Mouse (Mus musculus) limb, embryonic 15.5 days (tissue): ENCODE measurements around the gene Htra2. TPM values are rescaled to one million over a fixed set of nuclear protein-coding genes. Genes with fewer than 3 reads are reported as not detected.
A peak's percentile ranks its signal among the peaks of the same experiment; 100 is the strongest.

ENCODE experiments used
- ATAC-seq: fragments of 200-750 bp; cut with Nextera tagmentation; 2 replicates; pipeline ENCODE4 v1.8.0; 2017; ENCODE audit warnings: low read depth, moderate TSS enrichment; ENCODE audit not compliant: insufficient number of reproducible peaks, low FRiP score, low TSS enrichment
- H3K27ac ChIP-seq: fragments of 300-500 bp; sonication (generic); 2 replicates; pipeline ENCODE4 v1.5.1; 2015; ENCODE audit warnings: moderate library complexity, mild to moderate bottlenecking, inconsistent platforms
- H3K27me3 ChIP-seq: fragments of 300-500 bp; sonication (generic); 2 replicates; pipeline ENCODE4 v1.6.1; 2015; ENCODE audit warnings: inconsistent platforms
- H3K36me3 ChIP-seq: fragments of 300-500 bp; sonication (generic); 2 replicates; pipeline ENCODE4 v1.6.1; 2015; ENCODE audit warnings: inconsistent platforms
- H3K4me1 ChIP-seq: fragments of 300-500 bp; sonication (generic); 2 replicates; pipeline ENCODE4 v1.6.1; 2015; ENCODE audit warnings: inconsistent platforms
- H3K4me2 ChIP-seq: fragments of 300-500 bp; sonication (generic); 2 replicates; pipeline ENCODE4 v1.6.1; 2015; ENCODE audit warnings: mild to moderate bottlenecking, inconsistent platforms
- H3K4me3 ChIP-seq: fragments of 300-500 bp; sonication (generic); 2 replicates; pipeline ENCODE4 v1.5.1; 2015; ENCODE audit warnings: mild to moderate bottlenecking, inconsistent platforms
- H3K9ac ChIP-seq: fragments of 300-500 bp; sonication (generic); 2 replicates; pipeline ENCODE4 v1.6.1; 2015; ENCODE audit warnings: inconsistent platforms
- H3K9me3 ChIP-seq: fragments of 300-500 bp; sonication (generic); 2 replicates; pipeline ENCODE4 v1.6.1; 2016; ENCODE audit warnings: inconsistent platforms
- WGBS: fragments of 180-500 bp; shearing (Covaris S2); methylation state at CpG from one replicate; pipeline ENCODE4 v1.1.7; 2015; 5-methylcytosine and 5-hydroxymethylcytosine counted together
- microRNA counts: library from miRNA; unstranded; fragments of <30 nt; microRNA quantifications from one replicate; lab custom pipeline; 2016
- microRNA-seq: library from miRNA; unstranded; fragments of <30 nt; microRNA quantifications from one replicate; pipeline ENCODE4, GENCODE M21; 2016
- polyA plus RNA-seq: library from polyadenylated mRNA; unstranded; fragments of >200 nt; fragmentation: Nextera tagmentation; extraction: Ambion mirVana; gene quantifications from 2 replicates; pipeline ENCODE4 v1.2.1, GENCODE M21; 2015

The Htra2 gene
- polyA plus RNA-seq, 1 experiment from 2014 or later = 64.6 TPM

GRCm38 (mm10) chr6:83011756-83012155 lies 43.3 kb downstream of the Htra2 start:
- Histone ChIP-seq H3K9me3 (no peaks in the 10 kb centered on the region), H3K4me2 (no peak overlapping the region), H3K4me3 (no peak overlapping the region), H3K27me3 (no peaks in the 10 kb centered on the region), H3K27ac (no peak overlapping the region), H3K9ac (no peak overlapping the region), H3K36me3 (no peaks in the 10 kb centered on the region), H3K4me1 (no peaks in the 10 kb centered on the region)
- ATAC-seq = no peak
- 65% methylated on average over 6 of the region's 6 CpGs for WGBS

GRCm38 (mm10) chr6:83011255-83011654 lies 43.8 kb downstream of the Htra2 start:
- Histone ChIP-seq H3K4me2 (no peak overlapping the region), H3K9me3 (no peaks in the 10 kb centered on the region), H3K4me3 (no peak overlapping the region), H3K36me3 (no peaks in the 10 kb centered on the region), H3K9ac (no peak overlapping the region), H3K27ac (no peak overlapping the region), H3K4me1 (no peaks in the 10 kb centered on the region), H3K27me3 (no peaks in the 10 kb centered on the region)
- WGBS = 81% methylated on average over 7 of the region's 7 CpGs
- ATAC-seq = no peak

DNA sequence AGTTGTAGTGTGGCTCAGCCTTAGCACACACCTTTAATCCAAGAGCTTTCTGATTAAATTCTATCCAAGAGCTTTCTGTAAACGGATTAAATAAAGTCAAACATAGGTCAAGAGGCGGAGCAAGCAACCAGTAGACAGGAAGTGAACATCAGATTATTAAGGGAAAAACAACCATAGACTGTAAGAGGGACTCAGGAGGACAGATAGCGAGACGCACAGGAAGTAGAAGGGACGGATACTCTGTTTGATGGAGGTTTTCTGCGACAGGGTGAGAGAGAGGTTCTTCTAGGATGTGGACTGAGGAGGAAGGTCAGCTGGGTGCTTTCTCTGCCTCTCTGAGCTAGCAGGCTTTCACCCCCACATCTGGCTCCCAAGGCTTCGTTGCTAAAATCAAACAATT lies 45.1 kb downstream of the Htra2 start:
- H3K4me1 ChIP-seq = peaks cover 3% of the 10 kb centered on the region; the same call in 1 of the 2 replicates
- no peak overlapping the region for H3K4me3 ChIP-seq
- no peaks in the 10 kb centered on the region for H3K9me3 ChIP-seq
- no peaks in the 10 kb centered on the region for H3K36me3 ChIP-seq
- WGBS = 58% methylated on average over 7 of the region's 7 CpGs
- H3K27ac ChIP-seq = no peak overlapping the region
- H3K27me3 ChIP-seq = no peaks in the 10 kb centered on the region
- H3K4me2 ChIP-seq = no peak overlapping the region
- H3K9ac ChIP-seq = no peak overlapping the region
- no peak for ATAC-seq

GRCm38 (mm10) chr6:83008659-83009058 lies 46.4 kb downstream of the Htra2 start:
- Histone ChIP-seq H3K4me3 (no peak overlapping the region), H3K27ac (no peak overlapping the region), H3K36me3 (no peaks in the 10 kb centered on the region), H3K4me2 (no peak overlapping the region), H3K9ac (no peak overlapping the region), H3K9me3 (no peaks in the 10 kb centered on the region), H3K4me1 (peaks cover 3% of the 10 kb centered on the region; the same call in 1 of the 2 replicates), H3K27me3 (no peaks in the 10 kb centered on the region)
- 44% methylated on average over 3 of the region's 3 CpGs for WGBS
- ATAC-seq = no peak

GRCm38 (mm10) chr6:83006114-83006513 lies 49.0 kb downstream of the Htra2 start:
- H3K4me3 ChIP-seq = no peak overlapping the region
- no peaks in the 10 kb centered on the region for H3K9me3 ChIP-seq
- no peak for ATAC-seq
- 76% methylated on average over 6 of the region's 6 CpGs for WGBS
- no peak overlapping the region for H3K27ac ChIP-seq
- H3K9ac ChIP-seq = no peak overlapping the region
- H3K36me3 ChIP-seq = no peaks in the 10 kb centered on the region
- H3K4me1 ChIP-seq = peaks cover 3% of the 10 kb centered on the region; the same call in 1 of the 2 replicates
- no peak overlapping the region for H3K4me2 ChIP-seq
- no peaks in the 10 kb centered on the region for H3K27me3 ChIP-seq

DNA sequence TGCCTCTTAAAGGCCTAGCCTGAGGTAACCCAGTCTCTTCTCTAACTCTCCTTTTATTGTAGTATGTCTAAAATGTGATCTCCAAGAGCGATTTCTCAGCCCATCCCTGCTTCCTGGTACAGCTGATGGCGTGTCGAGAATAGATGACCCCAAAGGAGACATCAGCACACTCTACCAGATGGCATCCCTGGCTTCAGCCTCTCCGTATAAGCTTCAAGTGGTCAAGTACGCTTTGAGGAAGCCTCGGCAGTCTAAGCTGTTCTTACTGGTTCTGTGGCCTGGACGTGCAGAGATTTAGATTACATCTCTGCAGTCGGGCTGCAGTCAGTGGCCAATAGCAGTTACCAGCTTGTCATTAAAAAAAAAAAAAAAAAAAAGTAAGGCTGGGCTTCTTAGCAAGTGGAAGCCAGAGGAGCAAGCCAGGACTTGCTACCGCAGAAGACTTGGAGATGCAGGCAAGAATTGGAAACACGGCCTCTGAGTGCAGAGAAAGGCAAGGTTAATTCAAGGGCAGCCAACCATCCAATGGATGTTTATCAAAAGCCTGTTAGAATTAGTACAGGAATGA lies 49.5 kb downstream of the Htra2 start:
- no peak overlapping the region for H3K4me3 ChIP-seq

DNA sequence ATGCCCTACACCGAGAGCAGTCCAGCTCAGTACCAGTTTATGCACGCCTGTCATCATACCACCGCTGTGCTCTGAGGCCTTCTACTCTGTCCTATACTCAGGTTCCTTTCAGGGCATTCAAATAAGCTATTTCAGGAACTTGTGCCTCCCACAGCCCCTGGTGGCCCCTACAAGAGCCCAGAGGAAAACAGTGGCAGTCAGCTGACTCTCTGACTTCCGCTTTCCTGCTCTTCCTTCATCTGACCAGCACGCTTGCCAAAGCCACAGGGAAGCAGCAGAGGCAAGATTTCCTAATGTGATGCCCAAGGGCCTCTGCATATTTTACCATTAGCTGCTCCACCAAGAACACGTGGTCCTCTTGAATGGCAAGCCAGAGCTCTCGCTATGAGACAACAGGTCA lies 50.2 kb downstream of the Htra2 start:
- Histone ChIP-seq H3K4me3 (no peak overlapping the region), H3K4me2 (no peak overlapping the region), H3K36me3 (no peaks in the 10 kb centered on the region), H3K4me1 (peaks cover 3% of the 10 kb centered on the region; the same call in 1 of the 2 replicates), H3K27me3 (no peaks in the 10 kb centered on the region), H3K9me3 (no peaks in the 10 kb centered on the region), H3K9ac (no peak overlapping the region), H3K27ac (no peak overlapping the region)
- ATAC-seq = no peak
- 52% methylated on average over 7 of the region's 7 CpGs for WGBS

More for the DNA sequence above, 49.5 kb downstream of the Htra2 start:
- WGBS = 68% methylated on average over 10 of the region's 10 CpGs
- Histone ChIP-seq H3K9ac (no peak overlapping the region), H3K9me3 (no peaks in the 10 kb centered on the region), H3K4me2 (no peak overlapping the region), H3K4me1 (peaks cover 3% of the 10 kb centered on the region; the same call in 1 of the 2 replicates), H3K27ac (no peak overlapping the region), H3K36me3 (no peaks in the 10 kb centered on the region), H3K27me3 (no peaks in the 10 kb centered on the region)
- ATAC-seq = no peak

DNA sequence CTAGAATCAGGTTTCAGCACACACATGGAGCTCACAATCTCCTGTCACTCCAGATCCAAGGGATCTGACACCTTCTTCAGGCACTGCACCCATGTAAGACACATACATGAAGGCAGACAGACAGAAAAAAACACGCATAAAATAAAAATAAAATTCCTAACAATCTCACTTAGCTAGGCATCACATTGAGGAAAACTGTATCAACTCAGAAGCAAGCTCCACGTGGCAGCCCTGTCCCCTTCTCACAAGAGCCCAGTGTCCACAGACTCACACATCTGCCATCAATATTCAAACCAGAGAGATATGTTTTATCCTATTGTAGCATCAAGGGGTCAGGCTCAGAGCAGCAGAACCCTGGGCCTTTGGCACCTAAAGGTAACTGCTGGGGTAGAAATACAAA lies 50.8 kb downstream of the Htra2 start:
- Histone ChIP-seq H3K36me3 (no peaks in the 10 kb centered on the region), H3K4me3 (no peak overlapping the region), H3K9ac (no peak overlapping the region), H3K4me2 (no peak overlapping the region), H3K27me3 (no peaks in the 10 kb centered on the region), H3K4me1 (peaks cover 3% of the 10 kb centered on the region; the same call in 1 of the 2 replicates), H3K27ac (no peak overlapping the region), H3K9me3 (no peaks in the 10 kb centered on the region)
- 78% methylated on average over 2 of the region's 2 CpGs for WGBS
- no peak for ATAC-seq

DNA sequence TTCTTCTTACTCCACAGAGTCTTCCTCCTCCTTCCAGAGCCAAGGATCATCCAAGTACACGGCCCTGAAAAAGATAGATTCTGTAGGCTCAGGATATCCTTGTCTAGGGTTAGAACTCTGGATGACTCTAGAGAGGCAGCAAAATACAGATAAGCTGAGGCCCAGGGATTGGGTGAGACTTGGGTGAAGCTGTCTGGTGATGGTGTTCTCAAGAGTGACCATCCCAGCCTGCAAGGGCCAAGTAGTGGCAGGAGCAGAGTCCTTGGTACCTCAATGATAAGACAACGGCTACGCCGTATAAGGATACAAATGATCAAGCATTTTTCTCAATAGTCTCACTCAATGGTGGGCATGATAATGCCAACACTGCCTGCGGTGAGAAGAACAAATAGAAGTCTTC lies 51.2 kb downstream of the Htra2 start:
- Histone ChIP-seq H3K4me1 (peaks cover 3% of the 10 kb centered on the region; the same call in 1 of the 2 replicates), H3K27ac (no peak overlapping the region), H3K4me3 (no peak overlapping the region), H3K4me2 (no peak overlapping the region), H3K27me3 (no peaks in the 10 kb centered on the region), H3K9ac (no peak overlapping the region), H3K36me3 (no peaks in the 10 kb centered on the region), H3K9me3 (no peaks in the 10 kb centered on the region)
- WGBS = 89% methylated on average over 5 of the region's 5 CpGs
- ATAC-seq = no peak

DNA sequence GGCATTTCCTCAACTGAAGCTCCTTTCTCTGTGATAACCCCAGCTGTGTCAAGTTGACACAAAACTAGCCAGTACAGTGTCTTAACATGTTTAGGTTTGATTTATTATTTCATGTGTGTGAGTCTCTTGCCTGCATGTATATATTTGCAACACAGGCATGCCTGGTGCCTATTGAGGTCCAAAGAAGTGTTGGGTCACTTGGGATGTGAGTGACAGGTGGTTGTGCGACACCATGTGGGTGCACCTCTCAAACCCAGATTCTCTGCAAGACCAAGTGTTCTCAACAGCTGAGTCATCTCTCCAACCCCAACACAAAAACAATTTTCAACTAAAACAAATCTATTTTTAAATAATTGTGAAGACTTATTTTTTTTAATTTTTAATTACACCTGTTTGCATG lies 52.0 kb downstream of the Htra2 start:
- no peak overlapping the region for H3K27ac ChIP-seq
- no peak overlapping the region for H3K4me3 ChIP-seq
- no peaks in the 10 kb centered on the region for H3K9me3 ChIP-seq
- H3K9ac ChIP-seq = no peak overlapping the region
- peaks cover 3% of the 10 kb centered on the region; the same call in 1 of the 2 replicates for H3K4me1 ChIP-seq
- H3K27me3 ChIP-seq = no peaks in the 10 kb centered on the region
- ATAC-seq = no peak
- 88% methylated on average over 1 of the region's 1 CpGs for WGBS
- no peak overlapping the region for H3K4me2 ChIP-seq
- H3K36me3 ChIP-seq = no peaks in the 10 kb centered on the region

MicroRNAs within 50 kb of the gene (microRNA counts, 519-probe panel; counts per million panel counts)
- microRNA mmu-miR-3470a+mmu-miR-3470b (lab: Ali Mortazavi, UCI) = 1,146 counts per million, percentile 6 among the panel's probes with 10 or more counts

Small RNA genes within 50 kb of the gene (microRNA-seq; reads per million reads assigned to microRNA genes)
- gene Mir3470a (not detected), gene Mir7040 (not detected)

Other genes with a start within 250 kb of the Htra2 start
- 1.5 and 2.1 TPM in 2 replicates for gene Sema4f, start 115.5 kb downstream of the Htra2 start, polyA plus RNA-seq
- 0.70 and 0.86 TPM in 2 replicates for gene M1ap, start 108.4 kb downstream of the Htra2 start, polyA plus RNA-seq
- 13.1 and 15.7 TPM in 2 replicates for gene Dok1, start 21.8 kb downstream of the Htra2 start, polyA plus RNA-seq
- 31.2 and 34.9 TPM in 2 replicates for gene Loxl3, start 21.1 kb downstream of the Htra2 start, polyA plus RNA-seq
- 181 and 186 TPM in 2 replicates for gene Aup1, start 752 bp downstream of the Htra2 start, polyA plus RNA-seq
- 0.57 and 1.3 TPM in 2 replicates for gene Dqx1, start 2.6 kb upstream of the Htra2 start, polyA plus RNA-seq
- not detected in 2 replicates for gene Tlx2, start 15.0 kb upstream of the Htra2 start, polyA plus RNA-seq
- 29.2 and 31.9 TPM in 2 replicates for gene Pcgf1, start 22.6 kb upstream of the Htra2 start, polyA plus RNA-seq
- gene Lbx2, start 31.1 kb upstream of the Htra2 start, polyA plus RNA-seq = 0.41 and 0.50 TPM in 2 replicates
- gene Ccdc142, start 46.3 kb upstream of the Htra2 start, polyA plus RNA-seq = 2.0 and 2.5 TPM in 2 replicates
- gene Gm42688, start 46.3 kb upstream of the Htra2 start, polyA plus RNA-seq = 2.5 and 3.5 TPM in 2 replicates
- gene Mrpl53, start 53.8 kb upstream of the Htra2 start, polyA plus RNA-seq = 119 and 123 TPM in 2 replicates
- gene Mogs, start 60.2 kb upstream of the Htra2 start, polyA plus RNA-seq = 41.8 and 53.8 TPM in 2 replicates
- 89.8 and 91.4 TPM in 2 replicates for gene Wbp1, start 66.3 kb upstream of the Htra2 start, polyA plus RNA-seq
- 9.9 and 10.0 TPM in 2 replicates for gene Ino80b, start 70.2 kb upstream of the Htra2 start, polyA plus RNA-seq
- 76.7 and 79.5 TPM in 2 replicates for gene Rtkn, start 80.2 kb upstream of the Htra2 start, polyA plus RNA-seq
- gene Wdr54, start 101.1 kb upstream of the Htra2 start, polyA plus RNA-seq = 4.8 and 5.4 TPM in 2 replicates
- 3.1 and 3.4 TPM in 2 replicates for gene 1700003E16Rik, start 101.1 kb upstream of the Htra2 start, polyA plus RNA-seq
- 90.3 and 91.9 TPM in 2 replicates for gene Dctn1, start 110.6 kb upstream of the Htra2 start, polyA plus RNA-seq
- gene Slc4a5, start 164.6 kb upstream of the Htra2 start, polyA plus RNA-seq = 0.06 and 0.07 TPM in 2 replicates